Mouse (Mus musculus): ENCODE data around the gene Mrps17.
"Not testable (repeated sequence)": the region's sequence is repeated elsewhere in the genome, so short reads cannot be mapped to it uniquely, and the experiment has no call there.

The Mrps17 gene

GRCm38 (mm10) chr5:129715326-129715861 is at the start of gene Mrps17:
TSS of gene Mrps17 (plus strand) at chr5:129715497.
- DNase-seq = peak; percentile 90

DNA sequence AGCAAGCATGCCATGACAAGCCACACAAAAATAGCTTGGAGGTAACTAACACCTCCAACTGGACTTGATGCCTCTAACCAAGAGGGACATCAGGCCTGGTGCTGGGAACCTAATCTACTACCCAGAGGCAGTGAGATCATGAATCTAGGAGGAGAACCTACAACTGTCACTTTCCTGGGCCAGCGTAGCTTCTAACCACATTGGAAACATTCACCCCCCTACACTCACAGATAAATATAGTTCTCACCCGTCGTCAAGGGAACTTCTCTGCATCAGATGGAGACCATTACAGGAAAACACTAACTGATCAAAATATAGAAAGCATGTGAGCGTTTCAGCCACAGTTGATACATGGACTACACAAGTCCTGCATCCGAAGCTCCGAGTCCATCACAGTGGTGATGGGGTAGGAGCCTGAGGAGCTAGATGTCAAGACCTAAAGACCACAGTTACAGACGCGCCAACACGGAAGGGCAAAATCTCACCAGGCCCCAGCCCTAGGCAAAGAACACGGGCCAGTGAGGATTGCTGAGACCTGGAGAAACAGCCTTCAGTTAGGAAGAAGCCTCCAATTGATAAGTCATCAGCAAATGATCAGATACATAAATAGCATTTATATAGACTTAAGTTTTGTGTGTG is 48.9 kb upstream of the Mrps17 start:
- DNase-seq = peak; percentile 18

DNA sequence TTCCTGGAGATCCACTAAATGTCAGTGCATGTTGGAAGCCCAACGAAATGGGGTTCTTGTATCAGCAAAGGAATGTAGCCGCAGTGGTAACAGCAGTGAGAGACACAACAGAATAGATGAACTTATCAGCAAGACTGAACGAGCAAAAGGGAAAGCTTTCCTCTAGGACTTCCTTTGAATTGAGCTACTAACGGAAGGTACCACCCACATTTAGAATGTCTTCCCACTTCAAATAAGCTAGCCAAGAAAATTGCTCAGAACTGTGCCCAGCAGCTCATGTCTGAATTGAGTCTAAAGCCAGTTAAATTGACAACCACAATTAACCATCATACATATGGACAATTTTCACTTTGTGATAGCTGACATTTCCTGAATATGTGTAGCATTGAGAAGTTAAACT is 47.4 kb upstream of the Mrps17 start:
- DNase-seq = no peak

DNA sequence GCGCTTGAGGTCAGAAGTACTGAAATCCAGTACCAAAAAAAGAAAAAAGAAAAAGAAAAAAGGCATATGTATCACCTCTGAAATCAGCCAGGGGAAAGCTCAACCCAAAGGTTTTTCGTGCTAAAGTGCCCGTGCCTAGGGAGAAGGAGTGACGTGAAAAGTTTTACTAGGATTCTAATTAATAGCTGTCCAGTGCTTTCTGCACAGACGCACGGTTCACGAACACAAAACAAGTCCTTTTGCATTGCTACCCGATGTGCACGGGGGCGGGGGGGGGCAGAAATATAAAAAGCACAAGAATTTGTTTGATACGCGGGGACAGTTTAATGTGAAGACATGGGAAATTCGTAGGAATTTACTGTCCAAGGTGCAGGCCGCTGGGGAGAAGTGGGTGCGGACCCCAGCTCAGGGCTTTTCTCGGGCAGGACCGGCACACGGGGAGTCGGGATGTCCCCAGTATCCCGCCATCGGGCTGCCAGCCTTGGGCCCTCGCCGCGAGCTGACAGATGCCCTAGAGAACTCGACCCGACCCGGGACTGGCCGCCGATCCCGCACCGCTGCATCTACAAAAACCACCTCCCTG is 45.8 kb upstream of the Mrps17 start:
- no peak for DNase-seq

DNA sequence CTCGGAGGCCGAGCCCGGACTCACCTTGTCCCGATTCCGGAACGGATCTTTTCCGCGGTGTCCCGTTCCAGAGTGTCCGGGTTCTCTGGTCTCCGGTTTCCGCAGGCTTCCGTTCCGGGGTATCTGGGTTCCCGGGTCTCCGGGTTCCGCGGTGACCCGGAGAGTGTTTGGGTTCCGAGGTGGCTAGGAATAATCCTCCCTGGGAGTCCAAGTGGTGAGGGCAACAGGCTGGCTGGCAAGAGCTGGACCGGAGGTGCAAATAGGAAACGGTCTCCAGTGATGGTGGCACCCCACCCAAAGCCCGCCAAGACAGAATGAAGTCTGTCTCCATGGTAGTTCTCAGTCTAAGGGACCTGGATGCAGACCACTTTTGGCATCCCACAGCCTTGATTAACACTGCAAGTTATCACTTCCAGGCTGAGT is 45.2 kb upstream of the Mrps17 start, which contains the start of gene Zfp11:
Gene Zfp11 (minus strand): TSS at position 64 of the 423 bp plus-strand sequence.
- DNase-seq = peak; percentile 79

DNA sequence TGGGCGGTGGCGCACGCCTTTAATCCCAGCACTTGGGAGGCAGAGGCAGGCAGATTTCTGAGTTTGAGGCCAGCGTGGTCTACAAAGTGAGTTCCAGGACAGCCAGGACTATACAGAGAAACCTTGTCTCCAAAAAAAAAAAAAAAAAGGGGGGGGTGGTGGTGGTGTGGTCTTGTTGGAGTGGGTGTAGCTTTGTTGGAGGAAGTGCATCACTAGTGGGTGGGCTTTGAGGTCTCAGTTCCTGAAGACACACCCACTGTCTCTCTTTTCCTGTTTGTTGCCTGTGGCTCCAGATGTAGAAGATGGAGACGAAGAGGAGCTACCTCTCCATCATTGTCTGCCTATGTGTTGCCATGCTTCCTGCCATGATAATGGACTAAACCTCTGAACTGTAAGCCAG is 30.2 kb upstream of the Mrps17 start:
- DNase-seq = not testable (repeated sequence)

DNA sequence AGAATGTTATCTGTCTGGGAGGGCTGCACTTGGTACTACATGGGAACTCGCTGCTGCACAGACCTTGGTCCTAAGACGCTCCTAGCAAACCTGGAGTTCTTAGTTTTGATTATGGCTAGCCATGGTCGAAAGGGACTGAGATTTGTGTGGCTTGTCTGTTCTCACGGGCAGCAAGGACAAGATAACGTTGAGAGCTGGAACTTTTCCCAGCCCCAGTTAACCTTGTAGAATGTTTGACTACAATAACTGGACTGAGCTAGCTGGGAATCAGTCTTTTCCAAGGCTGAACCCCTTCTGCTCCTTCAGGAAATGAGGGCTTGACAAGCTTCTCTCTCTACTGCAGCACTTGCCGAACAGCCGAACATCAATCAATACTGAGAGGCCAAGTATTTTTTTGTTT is 27.7 kb upstream of the Mrps17 start:
- no peak for DNase-seq

GRCm38 (mm10) chr5:129690528-129690927 is 24.8 kb upstream of the Mrps17 start:
- DNase-seq = no peak

- DNase-seq = no peak
Observed at GRCm38 (mm10) chr5:129700506-129700905, 14.8 kb upstream of the Mrps17 start.

DNA sequence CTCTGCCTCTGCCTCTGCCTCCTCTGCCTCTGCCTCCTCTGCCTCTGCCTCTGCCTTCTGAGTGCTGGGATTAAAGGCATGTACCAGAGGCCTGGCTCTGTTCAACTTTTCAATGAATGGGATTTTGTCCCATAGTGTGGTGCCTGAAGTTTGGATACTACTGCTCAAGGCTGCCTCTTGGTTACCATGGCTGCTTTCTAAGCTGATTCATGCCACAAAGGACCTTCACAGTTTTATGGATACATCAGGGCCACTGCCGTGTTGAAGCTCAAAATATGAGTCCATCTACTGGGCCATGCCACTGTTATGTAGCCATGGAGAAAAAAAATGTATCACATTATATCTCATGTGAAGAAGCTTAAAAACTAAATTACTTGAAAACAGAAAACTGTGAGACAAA is 13.6 kb upstream of the Mrps17 start:
- no peak for DNase-seq

- DNase-seq = no peak
Observed at GRCm38 (mm10) chr5:129703368-129703767, 11.9 kb upstream of the Mrps17 start.

DNA sequence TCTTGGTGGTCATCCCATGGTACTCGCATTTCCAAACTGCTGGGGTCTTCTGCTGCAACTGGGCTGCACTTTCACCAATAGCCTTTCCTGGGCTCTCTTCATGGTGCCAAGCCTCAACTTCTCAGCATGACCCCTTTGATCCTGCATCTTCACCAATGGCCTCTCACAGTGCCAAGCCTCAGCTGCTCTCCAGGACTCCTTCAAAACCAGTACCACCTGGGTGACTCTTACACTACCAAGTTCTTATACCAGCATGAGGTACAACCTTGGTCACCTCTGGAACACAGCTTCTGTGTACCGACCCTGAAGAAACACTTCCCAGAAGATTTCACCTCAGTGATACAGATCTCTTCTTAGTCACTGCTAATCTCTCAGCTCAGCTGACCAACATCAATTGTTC is 6.9 kb upstream of the Mrps17 start, which contains the start of gene Sept14:
Gene Sept14 (minus strand): TSS at position 101 of the 400 bp plus-strand sequence.
- DNase-seq = no peak

DNA sequence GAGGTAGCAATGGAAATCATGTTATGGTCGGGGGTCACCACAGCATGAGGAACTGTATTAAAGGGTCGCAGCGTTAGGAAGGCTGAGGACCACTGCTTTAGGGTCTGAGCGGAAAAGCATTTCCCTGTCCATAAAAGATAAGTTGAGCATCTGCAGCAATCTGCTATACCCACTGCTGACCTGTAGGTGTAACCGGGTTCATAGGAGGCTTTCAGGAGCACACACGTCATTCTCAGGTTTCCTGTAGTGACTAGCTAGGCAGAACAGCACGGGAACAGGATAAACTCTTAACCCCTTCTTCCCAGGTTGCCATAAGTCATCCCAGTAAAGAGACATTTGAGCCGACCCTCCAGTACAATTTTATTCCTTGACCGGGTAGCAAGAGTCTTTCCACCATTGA is 1.7 kb downstream of the Mrps17 start:
- DNase-seq = no peak

DNA sequence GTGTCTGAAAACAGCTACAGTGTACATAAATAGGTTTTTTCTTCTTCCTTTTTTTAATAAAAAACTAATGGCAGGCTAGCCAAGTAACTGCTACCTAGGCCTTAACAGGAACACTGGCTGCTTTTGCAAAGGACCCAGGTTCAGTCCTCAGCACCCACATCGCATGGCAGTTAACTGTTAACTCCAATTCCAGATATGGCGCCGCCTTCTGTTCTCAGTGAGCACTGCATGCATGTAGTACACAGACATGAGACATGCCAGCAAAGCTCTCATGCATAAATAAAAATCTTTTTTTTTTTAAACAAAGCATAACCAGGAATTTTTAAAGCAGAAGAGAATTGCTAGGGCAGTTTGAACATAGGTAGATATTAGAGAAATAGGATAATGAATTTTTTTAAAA is 4.9 kb downstream of the Mrps17 start:
- DNase-seq = no peak

GRCm38 (mm10) chr5:129724268-129724667 is 9.0 kb downstream of the Mrps17 start:
- DNase-seq = no peak

- peak; percentile 92 for DNase-seq
Observed at GRCm38 (mm10) chr5:129724834-129725773, 9.8 kb downstream of the Mrps17 start, which contains the start of gene Nipsnap2. TSS of gene Nipsnap2 (plus strand) at chr5:129725063.

- no peak for DNase-seq
Observed at GRCm38 (mm10) chr5:129725774-129726392, 10.6 kb downstream of the Mrps17 start.

DNA sequence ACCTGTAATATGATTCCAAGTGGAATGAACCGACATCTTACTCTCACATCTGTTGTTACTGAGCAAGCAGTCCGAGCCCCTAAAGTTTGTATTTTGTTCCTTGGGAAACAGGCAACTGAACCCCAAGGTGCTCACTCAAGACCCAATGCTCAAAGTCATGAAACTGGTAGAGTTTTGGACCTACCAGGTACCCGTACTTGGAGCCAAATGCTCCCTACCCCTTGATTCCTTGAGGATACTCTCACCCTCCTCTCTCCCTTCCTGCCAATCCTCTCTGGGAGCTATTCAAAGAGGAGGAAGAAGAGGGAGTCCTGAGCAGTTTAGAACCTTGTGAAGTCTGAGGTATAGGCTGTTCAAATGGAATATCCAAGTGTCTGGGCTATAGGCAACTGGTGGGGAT is 11.5 kb downstream of the Mrps17 start:
- no peak for DNase-seq

DNA sequence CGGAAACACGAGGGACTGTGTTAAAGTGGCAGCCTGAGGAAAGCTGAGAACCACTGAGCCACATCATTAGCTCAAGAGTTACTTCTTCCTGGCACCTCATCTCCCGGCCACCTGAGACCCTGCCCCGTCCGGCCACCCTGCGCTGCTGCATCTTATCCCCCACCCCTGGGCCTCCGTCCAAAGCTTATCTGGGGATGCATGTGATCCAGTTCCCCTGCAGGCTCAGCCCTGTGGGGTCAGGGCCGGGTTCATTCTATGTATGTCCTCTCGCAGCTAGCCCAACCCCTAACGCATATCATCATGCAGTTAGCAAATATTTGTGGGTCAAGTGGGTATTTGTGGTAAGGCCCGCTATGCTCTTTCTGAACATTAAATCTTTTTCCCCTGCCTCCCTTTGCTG is 14.0 kb downstream of the Mrps17 start:
- no peak for DNase-seq

- DNase-seq = no peak
Observed at GRCm38 (mm10) chr5:129730344-129730743, 15.0 kb downstream of the Mrps17 start.

DNA sequence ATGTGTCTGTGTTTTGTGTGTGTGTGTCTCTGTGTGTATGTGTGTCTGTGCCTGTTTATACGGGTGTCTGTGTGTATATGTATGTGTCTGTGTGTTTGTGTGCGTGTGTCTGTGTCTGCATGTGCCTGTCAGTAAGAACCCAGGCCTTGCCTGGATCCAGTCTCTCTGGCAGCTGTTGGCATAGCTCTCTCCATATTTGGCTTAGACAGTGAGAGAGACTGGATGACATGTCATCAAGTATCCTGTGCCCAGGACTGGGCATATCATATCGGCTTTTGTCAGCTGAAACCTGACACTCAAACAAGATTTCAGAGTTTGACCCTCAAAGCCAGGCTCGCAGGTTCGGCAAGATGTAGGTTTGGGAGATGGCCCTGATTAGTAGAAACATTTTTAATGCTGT is 15.7 kb downstream of the Mrps17 start:
- DNase-seq = no peak

GRCm38 (mm10) chr5:129740976-129741375 is 25.7 kb downstream of the Mrps17 start:
- DNase-seq = no peak

Measured in right cerebral cortex, postnatal 25 days (tissue).